Mouse (Mus musculus) MEL (cell line): ENCODE results near the gene Gm2174. TPM values are rescaled to one million over a fixed set of nuclear protein-coding genes. Genes with fewer than 3 reads are reported as not detected.

Source experiments
- DNase-seq: peaks from one replicate; pipeline ENCODE4 v3.0.0; 2011; ENCODE audit warnings: low read depth, low spot score
- H3K27ac ChIP-seq: 2 replicates; pipeline ENCODE4 v1.5.1; 2012; ENCODE audit warnings: low read depth, mild to moderate bottlenecking, control low read depth, low read length, moderate library complexity; ENCODE audit not compliant: control insufficient read depth
- H3K27me3 ChIP-seq, 2 experiments: fragments of 150-350 bp in 1 of 2; sonication (generic) in 1 of 2; 2 replicates each; pipeline ENCODE4 v1.6.1; 2012; ENCODE audit warnings: low read length in 2 of 2, mild to moderate bottlenecking in 2 of 2, improper control_type of control experiment in 1 of 2, moderate library complexity in 1 of 2; ENCODE audit not compliant: insufficient read depth in 2 of 2, control insufficient read depth in 1 of 2
- H3K36me3 ChIP-seq, 2 experiments: 2 replicates each; pipeline ENCODE4 v1.6.1; 2012 to 2014; ENCODE audit warnings: low read length in 2 of 2, improper control_type of control experiment in 1 of 2, inconsistent platforms in 1 of 2, mild to moderate bottlenecking in 1 of 2; ENCODE audit not compliant: insufficient read depth in 2 of 2, control insufficient read depth in 1 of 2
- H3K4me1 ChIP-seq, 2 experiments: fragments of 150-350 bp in 1 of 2; sonication (generic) in 1 of 2; 2 replicates each; pipeline ENCODE4 v1.6.1; 2012; ENCODE audit warnings: low read length in 2 of 2, improper control_type of control experiment in 1 of 2, mild to moderate bottlenecking in 1 of 2; ENCODE audit not compliant: insufficient read depth in 2 of 2, control insufficient read depth in 1 of 2
- H3K4me3 ChIP-seq, 2 experiments: fragments of 150-350 bp in 1 of 2; sonication (generic) in 1 of 2; 2 replicates each; pipeline ENCODE4 v1.5.1; 2012; ENCODE audit warnings: low read depth in 2 of 2, low read length in 2 of 2, mild to moderate bottlenecking in 2 of 2, moderate library complexity in 2 of 2, control low read depth in 1 of 2, improper control_type of control experiment in 1 of 2; ENCODE audit not compliant: control insufficient read depth in 1 of 2, insufficient read depth in 1 of 2
- H3K79me2 ChIP-seq: 2 replicates; pipeline ENCODE4 v1.6.1; 2012; ENCODE audit warnings: mild to moderate bottlenecking, low read length, moderate library complexity; ENCODE audit not compliant: control insufficient read depth, poor library complexity, insufficient read depth
- H3K9ac ChIP-seq: 2 replicates; pipeline ENCODE4 v1.6.1; 2012; ENCODE audit warnings: low read depth, mild to moderate bottlenecking, control low read depth, low read length, moderate library complexity; ENCODE audit not compliant: control insufficient read depth, poor library complexity, severe bottlenecking
- H3K9me3 ChIP-seq: fragments of 150-350 bp; sonication (generic); replicated peaks from 2 replicates; pipeline ENCODE4 v1.6.1; 2012; ENCODE audit warnings: mild to moderate bottlenecking, low read length, improper control_type of control experiment, moderate library complexity; ENCODE audit not compliant: insufficient read depth
- CHD1 ChIP-seq: IDR thresholded peaks from 2 replicates; pipeline ENCODE4 v1.6.1; 2012; ENCODE audit warnings: low read depth, mild to moderate bottlenecking, inconsistent platforms, low read length, improper control_type of control experiment
- CHD2 ChIP-seq: IDR thresholded peaks from 2 replicates; pipeline ENCODE4 v1.6.1; 2011; ENCODE audit warnings: low read length, improper control_type of control experiment
- CTCF ChIP-seq, 3 experiments: IDR thresholded peaks in 2 of 3; conservative IDR thresholded peaks in 1 of 3; 2 replicates each; pipeline ENCODE4 v1.5.1; 2011 to 2012; ENCODE audit warnings: low read length in 3 of 3, low read depth in 2 of 3, mild to moderate bottlenecking in 2 of 3, improper control_type of control experiment in 1 of 3, inconsistent platforms in 1 of 3, mixed read lengths in 1 of 3, moderate library complexity in 1 of 3; ENCODE audit not compliant: control insufficient read depth in 1 of 3, insufficient read depth in 1 of 3, poor library complexity in 1 of 3, severe bottlenecking in 1 of 3
- E2F4 ChIP-seq: IDR thresholded peaks from 2 replicates; pipeline ENCODE4 v1.6.1; 2011; ENCODE audit warnings: low read depth, low read length, improper control_type of control experiment, borderline replicate concordance
- GABPA ChIP-seq: IDR thresholded peaks from 2 replicates; pipeline ENCODE4 v1.6.1; 2012; ENCODE audit warnings: low read depth, mild to moderate bottlenecking, inconsistent platforms, low read length, improper control_type of control experiment, moderate library complexity
- HCFC1 ChIP-seq: IDR thresholded peaks from 2 replicates; pipeline ENCODE4 v1.6.1; 2012; ENCODE audit warnings: low read depth, mild to moderate bottlenecking, inconsistent platforms, low read length, improper control_type of control experiment, moderate library complexity
- JUND ChIP-seq: IDR thresholded peaks from 2 replicates; pipeline ENCODE4 v1.6.1; 2011; ENCODE audit warnings: low read depth, mild to moderate bottlenecking, improper control_type of control experiment, low read length
- KAT2A ChIP-seq: conservative IDR thresholded peaks from 2 replicates; pipeline ENCODE4 v1.6.1; 2012; ENCODE audit warnings: low read depth, low read length, improper control_type of control experiment, inconsistent platforms
- MAFK ChIP-seq: IDR thresholded peaks from 2 replicates; pipeline ENCODE4 v1.6.1; 2011; ENCODE audit warnings: low read depth, mild to moderate bottlenecking, low read length, improper control_type of control experiment, borderline replicate concordance
- MAX ChIP-seq: IDR thresholded peaks from 2 replicates; pipeline ENCODE4 v1.6.1; 2011; ENCODE audit warnings: low read length, improper control_type of control experiment
- MXI1 ChIP-seq: IDR thresholded peaks from 2 replicates; pipeline ENCODE4 v1.6.1; 2011; ENCODE audit warnings: mild to moderate bottlenecking, low read depth, low read length, improper control_type of control experiment
- MYB ChIP-seq: IDR thresholded peaks from 2 replicates; pipeline ENCODE4 v1.6.1; 2011; ENCODE audit warnings: mild to moderate bottlenecking, low read depth, low read length, improper control_type of control experiment
- MYC ChIP-seq: IDR thresholded peaks from 2 replicates; pipeline ENCODE4 v1.6.1; 2011; ENCODE audit warnings: low read depth, mild to moderate bottlenecking, low read length, improper control_type of control experiment, moderate library complexity
- NELFE ChIP-seq: IDR thresholded peaks from 2 replicates; pipeline ENCODE4 v1.6.1; 2011; ENCODE audit warnings: low read depth, low read length, improper control_type of control experiment
- NRF1 ChIP-seq: IDR thresholded peaks from 2 replicates; pipeline ENCODE4 v1.6.1; 2014; ENCODE audit warnings: low read depth, mild to moderate bottlenecking, inconsistent platforms, low read length, improper control_type of control experiment, moderate library complexity; ENCODE audit not compliant: poor library complexity, insufficient read depth, severe bottlenecking
- POLR2A ChIP-seq, 2 experiments: IDR thresholded peaks; 2 replicates each; pipeline ENCODE4 v1.6.1; 2011 to 2012; ENCODE audit warnings: low read length in 2 of 2, mild to moderate bottlenecking in 2 of 2, control low read depth in 1 of 2, improper control_type of control experiment in 1 of 2, low read depth in 1 of 2, moderate library complexity in 1 of 2; ENCODE audit not compliant: control insufficient read depth in 1 of 2, insufficient read depth in 1 of 2, poor library complexity in 1 of 2
- POLR2AphosphoS2 ChIP-seq: IDR thresholded peaks from 2 replicates; pipeline ENCODE4 v1.6.1; 2011; ENCODE audit warnings: low read length, improper control_type of control experiment
- POLR2AphosphoS5 ChIP-seq: IDR thresholded peaks from 2 replicates; pipeline ENCODE4 v1.6.1; 2012; ENCODE audit warnings: low read depth, borderline replicate concordance, mild to moderate bottlenecking, inconsistent platforms, low read length, moderate library complexity, mixed read lengths
- RAD21 ChIP-seq: IDR thresholded peaks from 2 replicates; pipeline ENCODE4 v1.6.1; 2011; ENCODE audit warnings: mild to moderate bottlenecking, low read depth, low read length, improper control_type of control experiment
- RCOR1 ChIP-seq: IDR thresholded peaks from 2 replicates; pipeline ENCODE4 v1.6.1; 2012; ENCODE audit warnings: low read depth, mild to moderate bottlenecking, inconsistent platforms, low read length, improper control_type of control experiment
- SIN3A ChIP-seq: IDR thresholded peaks from 2 replicates; pipeline ENCODE4 v1.6.1; 2012; ENCODE audit warnings: low read length, improper control_type of control experiment, inconsistent platforms
- SMC3 ChIP-seq: IDR thresholded peaks from 2 replicates; pipeline ENCODE4 v1.6.1; 2011; ENCODE audit warnings: low read depth, low read length, improper control_type of control experiment
- TAL1 ChIP-seq: IDR thresholded peaks from 2 replicates; pipeline ENCODE4 v1.6.1; 2012; ENCODE audit warnings: mild to moderate bottlenecking, inconsistent platforms, low read length, moderate library complexity, mixed read lengths
- TBP ChIP-seq: IDR thresholded peaks from 2 replicates; pipeline ENCODE4 v1.8.0; 2011; ENCODE audit warnings: low read depth, low read length, improper control_type of control experiment
- USF1 ChIP-seq: IDR thresholded peaks from 2 replicates; pipeline ENCODE4 v1.6.1; 2014; ENCODE audit warnings: low read depth, mild to moderate bottlenecking, inconsistent platforms, low read length, improper control_type of control experiment, moderate library complexity
- USF2 ChIP-seq, 2 experiments: IDR thresholded peaks; 2 replicates each; pipeline ENCODE4 v1.6.1; 2011 to 2012; ENCODE audit warnings: improper control_type of control experiment in 2 of 2, low read length in 2 of 2, borderline replicate concordance in 1 of 2, inconsistent platforms in 1 of 2, low read depth in 1 of 2, mild to moderate bottlenecking in 1 of 2; ENCODE audit not compliant: insufficient read depth in 1 of 2
- ZC3H11A ChIP-seq: IDR thresholded peaks from 2 replicates; pipeline ENCODE4 v1.6.1; 2012; ENCODE audit warnings: low read depth, mild to moderate bottlenecking, inconsistent platforms, low read length, improper control_type of control experiment
- ZKSCAN1 ChIP-seq: IDR thresholded peaks from 2 replicates; pipeline ENCODE4 v1.6.1; 2012; ENCODE audit warnings: low read depth, mild to moderate bottlenecking, inconsistent platforms, low read length, improper control_type of control experiment, moderate library complexity
- ZMIZ1 ChIP-seq: IDR thresholded peaks from 2 replicates; pipeline ENCODE4 v1.6.1; 2012; ENCODE audit warnings: low read depth, mild to moderate bottlenecking, inconsistent platforms, low read length, improper control_type of control experiment, moderate library complexity
- ZNF384 ChIP-seq: IDR thresholded peaks from 2 replicates; pipeline ENCODE4 v1.6.1; 2012; ENCODE audit warnings: low read depth, mild to moderate bottlenecking, inconsistent platforms, low read length, improper control_type of control experiment
- polyA plus RNA-seq, 2 experiments: library from polyadenylated mRNA; stranded (reverse) in 1 of 2; unstranded in 1 of 2; fragments of >175 nt in 1 of 2; fragments of >200 nt in 1 of 2; gene quantifications; 2 replicates each; pipeline versions ENCODE4 v1.2.1 to v1.2.4; 2012; ENCODE audit warnings: low replicate concordance in 2 of 2, low read depth in 1 of 2; ENCODE audit not compliant: insufficient read length in 2 of 2, insufficient read depth in 1 of 2, missing spikeins in 1 of 2
- total RNA-seq: library from RNA; depleted of rRNA; stranded (reverse); fragments of 300-350 nt; gene quantifications from 2 replicates; pipeline ENCODE4 v1.2.3, GENCODE M21; 2012

Gm2174 gene
- total and polyA plus RNA-seq, 3 experiments, result 2.5 TPM; not detected in 2

- no peaks in the 10 kb centered on the region for H3K36me3 ChIP-seq
- H3K4me1 ChIP-seq, result peaks cover 0 to 2% of the 10 kb centered on the region in 2 experiments; a peak in 1 of 4 replicates
- H3K4me3 ChIP-seq, result no peak overlapping the region
- H3K9me3 ChIP-seq, result no peaks in the 10 kb centered on the region
- H3K79me2 ChIP-seq, result no peaks in the 10 kb centered on the region
- peak; percentile 46 for DNase-seq
- H3K27ac ChIP-seq, result no peak overlapping the region
- H3K27me3 ChIP-seq, result no peaks in the 10 kb centered on the region
- TF ChIP-seq RAD21, result peak; percentile 32
- TF ChIP-seq MYB, result no peak
- TF ChIP-seq CTCF (IDR thresholded peaks at IDR 0.05 in 2 of 3, conservative IDR thresholded peaks at IDR 0.05 in 1 of 3; ENCODE audit: control insufficient read depth in 1 of 3, insufficient read depth in 1 of 3, low read depth in 2 of 3, low read length in 3 of 3, poor library complexity in 1 of 3, severe bottlenecking in 1 of 3), result peak in 2 of 3 experiments; percentile 41 to 42; a peak in 4 of 6 replicates
- TF ChIP-seq SMC3, result peak; percentile 60
- no peak for TF ChIP-seq TAL1
- TF ChIP-seq ZC3H11A, result peak; percentile 33; the same call in 1 of the 2 replicates
- H3K9ac ChIP-seq, result no peak overlapping the region
These were observed 17.2 kb upstream of the Gm2174 start for GRCm38 (mm10) chrX:56430601-56431000.

- Histone ChIP-seq H3K4me1 (peaks cover 0 to 2% of the 10 kb centered on the region in 2 experiments; a peak in 2 of 4 replicates), H3K79me2 (no peaks in the 10 kb centered on the region), H3K4me3 (no peak overlapping the region; a peak in 1 of 4 replicates), H3K27me3 (no peaks in the 10 kb centered on the region), H3K36me3 (peaks cover 0 to 5% of the 10 kb centered on the region in 2 experiments; a peak in 2 of 4 replicates), H3K9me3 (no peaks in the 10 kb centered on the region), H3K9ac (no peak overlapping the region), H3K27ac (peak overlapping the region; percentile 43)
- peak; percentile 83 for DNase-seq
- TF ChIP-seq NRF1 (no peak), MAX (no peak), MYB (no peak), USF2 (IDR thresholded peaks at IDR 0.05; ENCODE audit: borderline replicate concordance in 1 of 2, insufficient read depth in 1 of 2, low read depth in 1 of 2, low read length in 2 of 2) (no peak), ZC3H11A (no peak), MYC (peak; percentile 61; the same call in 1 of the 2 replicates), KAT2A (no peak), NELFE (no peak), POLR2AphosphoS5 (no peak), ZMIZ1 (no peak), RAD21 (no peak), GABPA (no peak), MXI1 (peak; percentile 30; the same call in 1 of the 2 replicates), CHD2 (no peak), JUND (no peak), USF1 (no peak), ZKSCAN1 (peak; percentile 68; the same call in 1 of the 2 replicates), TAL1 (peak; percentile 81), TBP (no peak), E2F4 (no peak), HCFC1 (no peak), RCOR1 (peak; percentile 89), CHD1 (no peak), ZNF384 (peak; percentile 89), MAFK (no peak), CTCF (IDR thresholded peaks at IDR 0.05 in 2 of 3, conservative IDR thresholded peaks at IDR 0.05 in 1 of 3; ENCODE audit: control insufficient read depth in 1 of 3, insufficient read depth in 1 of 3, low read depth in 2 of 3, low read length in 3 of 3, poor library complexity in 1 of 3, severe bottlenecking in 1 of 3) (no peak), POLR2A (IDR thresholded peaks at IDR 0.05; ENCODE audit: control insufficient read depth in 1 of 2, insufficient read depth in 1 of 2, low read depth in 1 of 2, low read length in 2 of 2, poor library complexity in 1 of 2) (no peak), POLR2AphosphoS2 (no peak), SMC3 (no peak), SIN3A (peak; percentile 69)
These were observed 11.9 kb upstream of the Gm2174 start for GRCm38 (mm10) chrX:56435758-56436283.
